Mouse (Mus musculus): ENCODE measurements around the gene Swsap1.

DNA sequence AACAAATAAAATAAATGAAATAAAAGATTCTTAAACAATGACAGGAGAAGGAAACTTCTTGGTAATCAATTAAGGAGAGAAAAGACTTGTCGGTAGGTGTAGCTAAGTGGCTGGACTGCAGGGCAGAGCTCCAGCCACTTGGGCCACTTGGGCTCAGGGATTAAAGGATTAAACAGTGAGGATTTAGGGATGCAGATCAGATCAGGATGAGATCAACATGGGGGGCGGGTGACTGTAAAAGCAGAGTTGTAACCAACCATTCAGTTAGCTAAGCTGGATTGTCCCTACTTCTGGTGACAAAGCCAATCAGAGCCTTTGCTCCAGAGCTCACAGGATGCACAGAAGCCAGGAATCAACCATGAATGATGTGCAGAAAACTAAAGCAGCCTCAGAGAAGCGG lies 28.4 kb downstream of the Swsap1 start:
- TF ChIP-seq CTCF (IDR thresholded peaks at IDR 0.05; ENCODE audit: low read depth) (no peak), EP300 (optimal IDR thresholded peaks at IDR 0.05) (no peak)
